Mouse (Mus musculus): ENCODE results near the gene Myo3b. TPM values are rescaled to one million over a fixed set of nuclear protein-coding genes. Genes with fewer than 3 reads are reported as not detected.
"Not testable (repeated sequence)": the region's sequence is repeated elsewhere in the genome, so short reads cannot be mapped to it uniquely, and the experiment has no call there.

The Myo3b gene
- polyA plus RNA-seq, 1 experiment from 2014 or later = 0.12 TPM

- no peaks in the 10 kb centered on the region for H3K36me3 ChIP-seq
- no peak overlapping the region for H3K4me2 ChIP-seq (replicated peaks)
- H3K27me3 ChIP-seq = 0 out of 2 replicates have a peak, but pooled peaks cover 9% of the 10 kb centered on the region
- 8% methylated on average over 3 of the region's 3 CpGs for WGBS
- H3K27ac ChIP-seq = no peak overlapping the region
- ATAC-seq (ENCODE audit: low FRiP score) = no peak
- no peak overlapping the region for H3K9ac ChIP-seq
- H3K4me3 ChIP-seq = no peak overlapping the region
- no peaks in the 10 kb centered on the region for H3K9me3 ChIP-seq (replicated peaks)
- H3K4me1 ChIP-seq = no peaks in the 10 kb centered on the region
These were observed 187.8 kb downstream of the Myo3b start for GRCm38 (mm10) chr2:70226679-70227078.

- not testable (repeated sequence) for H3K4me3 ChIP-seq; H3K36me3 ChIP-seq; H3K9ac ChIP-seq; H3K9me3 ChIP-seq (replicated peaks); H3K27ac ChIP-seq; H3K27me3 ChIP-seq; H3K4me1 ChIP-seq; H3K4me2 ChIP-seq (replicated peaks); ATAC-seq (ENCODE audit: low FRiP score)
- WGBS = 68% methylated on average over 4 of the region's 4 CpGs
These were observed 195.5 kb downstream of the Myo3b start for GRCm38 (mm10) chr2:70234450-70234849.

GRCm38 (mm10) chr2:70245981-70246380 is 207.1 kb downstream of the Myo3b start:
- 69% methylated on average over 4 of the region's 4 CpGs for WGBS
- Histone ChIP-seq H3K9ac (no peak overlapping the region), H3K4me2 (replicated peaks) (no peak overlapping the region), H3K4me1 (no peaks in the 10 kb centered on the region), H3K4me3 (no peak overlapping the region), H3K36me3 (no peaks in the 10 kb centered on the region), H3K27ac (no peak overlapping the region), H3K27me3 (no peaks in the 10 kb centered on the region), H3K9me3 (replicated peaks) (no peaks in the 10 kb centered on the region)
- ATAC-seq (ENCODE audit: low FRiP score) = no peak

GRCm38 (mm10) chr2:70248616-70249015 is 209.7 kb downstream of the Myo3b start:
- no peak overlapping the region for H3K9ac ChIP-seq
- no peak for ATAC-seq (ENCODE audit: low FRiP score)
- 89% methylated on average over 7 of the region's 7 CpGs for WGBS
- no peaks in the 10 kb centered on the region for H3K27me3 ChIP-seq
- no peaks in the 10 kb centered on the region for H3K36me3 ChIP-seq
- no peak overlapping the region for H3K4me3 ChIP-seq
- H3K27ac ChIP-seq = no peak overlapping the region
- no peak overlapping the region for H3K4me2 ChIP-seq (replicated peaks)
- no peaks in the 10 kb centered on the region for H3K4me1 ChIP-seq
- H3K9me3 ChIP-seq (replicated peaks) = no peaks in the 10 kb centered on the region

GRCm38 (mm10) chr2:70249872-70250271 is 210.9 kb downstream of the Myo3b start:
- ATAC-seq (ENCODE audit: low FRiP score) = no peak
- H3K27me3 ChIP-seq = no peaks in the 10 kb centered on the region
- H3K9ac ChIP-seq = no peak overlapping the region
- H3K4me2 ChIP-seq (replicated peaks) = no peak overlapping the region
- H3K9me3 ChIP-seq (replicated peaks) = no peaks in the 10 kb centered on the region
- no peak overlapping the region for H3K27ac ChIP-seq
- H3K36me3 ChIP-seq = no peaks in the 10 kb centered on the region
- 61% methylated on average over 4 of the region's 4 CpGs for WGBS
- no peak overlapping the region for H3K4me3 ChIP-seq
- no peaks in the 10 kb centered on the region for H3K4me1 ChIP-seq

GRCm38 (mm10) chr2:70251256-70251655 is 212.3 kb downstream of the Myo3b start:
- Histone ChIP-seq H3K36me3 (no peaks in the 10 kb centered on the region), H3K27me3 (no peaks in the 10 kb centered on the region), H3K4me1 (no peaks in the 10 kb centered on the region), H3K9ac (no peak overlapping the region), H3K9me3 (replicated peaks) (no peaks in the 10 kb centered on the region), H3K27ac (no peak overlapping the region), H3K4me2 (replicated peaks) (no peak overlapping the region), H3K4me3 (no peak overlapping the region)
- 89% methylated on average over 10 of the region's 10 CpGs for WGBS
- no peak for ATAC-seq (ENCODE audit: low FRiP score)

- H3K9ac ChIP-seq = no peak overlapping the region
- no peak overlapping the region for H3K4me2 ChIP-seq (replicated peaks)
- WGBS = 33% methylated on average over 8 of the region's 8 CpGs
- no peaks in the 10 kb centered on the region for H3K27me3 ChIP-seq
- H3K9me3 ChIP-seq (replicated peaks) = no peaks in the 10 kb centered on the region
- H3K4me3 ChIP-seq = no peak overlapping the region
- no peak for ATAC-seq (ENCODE audit: low FRiP score)
- peaks cover 16% of the 10 kb centered on the region for H3K4me1 ChIP-seq
- no peaks in the 10 kb centered on the region for H3K36me3 ChIP-seq
- no peak overlapping the region for H3K27ac ChIP-seq
These were observed 220.6 kb downstream of the Myo3b start for GRCm38 (mm10) chr2:70259357-70260000.

GRCm38 (mm10) chr2:70260646-70261195 is 221.8 kb downstream of the Myo3b start:
- Histone ChIP-seq H3K27me3 (no peaks in the 10 kb centered on the region), H3K4me2 (replicated peaks) (no peak overlapping the region), H3K9ac (0 out of 2 replicates have a peak overlapping the region, but pooled peaks have one; percentile 14), H3K4me3 (no peak overlapping the region), H3K27ac (no peak overlapping the region), H3K4me1 (peaks cover 16% of the 10 kb centered on the region), H3K9me3 (replicated peaks) (no peaks in the 10 kb centered on the region), H3K36me3 (no peaks in the 10 kb centered on the region)
- no peak for ATAC-seq (ENCODE audit: low FRiP score)
- 52% methylated on average over 2 of the region's 2 CpGs for WGBS

GRCm38 (mm10) chr2:70261703-70262564 is 223.0 kb downstream of the Myo3b start:
- Histone ChIP-seq H3K9ac (no peak overlapping the region), H3K4me1 (peaks cover 16% of the 10 kb centered on the region), H3K36me3 (no peaks in the 10 kb centered on the region), H3K27ac (0 out of 2 replicates have a peak overlapping the region, but pooled peaks have one; percentile 17), H3K4me2 (replicated peaks) (no peak overlapping the region), H3K9me3 (replicated peaks) (no peaks in the 10 kb centered on the region), H3K27me3 (no peaks in the 10 kb centered on the region), H3K4me3 (no peak overlapping the region)
- WGBS = 80% methylated on average over 8 of the region's 8 CpGs
- no peak for ATAC-seq (ENCODE audit: low FRiP score)

GRCm38 (mm10) chr2:70262565-70263082 is 223.7 kb downstream of the Myo3b start:
- 50% methylated on average over 9 of the region's 9 CpGs for whole genome bisulfite sequencing
- H3K27ac ChIP-seq = 0 out of 2 replicates have a peak overlapping the region, but pooled peaks have one; percentile 17
- ATAC-seq (ENCODE audit: low FRiP score) = no peak
- H3K4me2 ChIP-seq (replicated peaks) = no peak overlapping the region
- no peaks in the 10 kb centered on the region for H3K36me3 ChIP-seq
- H3K4me1 ChIP-seq = peaks cover 16% of the 10 kb centered on the region
- H3K9me3 ChIP-seq (replicated peaks) = no peaks in the 10 kb centered on the region
- no peak overlapping the region for H3K4me3 ChIP-seq
- no peaks in the 10 kb centered on the region for H3K27me3 ChIP-seq
- H3K9ac ChIP-seq = peak overlapping the region; percentile 13; the same call in 1 of the 2 replicates

GRCm38 (mm10) chr2:70278425-70279277 is 239.7 kb downstream of the Myo3b start:
- H3K27ac ChIP-seq = no peak overlapping the region
- H3K9me3 ChIP-seq (replicated peaks) = no peaks in the 10 kb centered on the region
- H3K4me2 ChIP-seq (replicated peaks) = no peak overlapping the region
- no peak overlapping the region for H3K9ac ChIP-seq
- no peaks in the 10 kb centered on the region for H3K4me1 ChIP-seq
- H3K36me3 ChIP-seq = no peaks in the 10 kb centered on the region
- 32% methylated on average over 13 of the region's 13 CpGs for WGBS
- no peak for ATAC-seq (ENCODE audit: low FRiP score)
- no peak overlapping the region for H3K4me3 ChIP-seq
- no peaks in the 10 kb centered on the region for H3K27me3 ChIP-seq

Data from hindbrain, embryonic 12.5 days (tissue).